Mouse (Mus musculus) liver, embryonic 12.5 days (tissue): ENCODE measurements around the gene Prelid3b. TPM values are rescaled to one million over a fixed set of nuclear protein-coding genes. Genes with fewer than 3 reads are reported as not detected.

Source experiments
- ATAC-seq: fragments of 200-750 bp; cut with Nextera tagmentation; 2 replicates; pipeline ENCODE4 v1.8.0; 2017; ENCODE audit warnings: moderate number of reproducible peaks, mild to moderate bottlenecking, moderate library complexity
- H3K27ac ChIP-seq: fragments of 300-500 bp; sonication (generic); 2 replicates; pipeline ENCODE4 v1.5.1; 2016; ENCODE audit warnings: mild to moderate bottlenecking
- H3K27me3 ChIP-seq: fragments of 300-500 bp; sonication (generic); replicated peaks from 2 replicates; pipeline ENCODE4 v1.6.1; 2016; ENCODE audit warnings: mild to moderate bottlenecking, moderate library complexity
- H3K36me3 ChIP-seq: fragments of 300-500 bp; sonication (generic); 2 replicates; pipeline ENCODE4 v1.6.1; 2016; ENCODE audit warnings: mild to moderate bottlenecking, moderate library complexity
- H3K4me1 ChIP-seq: fragments of 300-500 bp; sonication (generic); 2 replicates; pipeline ENCODE4 v1.6.1; 2016
- H3K4me2 ChIP-seq: fragments of 300-500 bp; sonication (generic); 2 replicates; pipeline ENCODE4 v1.6.1; 2016; ENCODE audit warnings: mild to moderate bottlenecking, moderate library complexity
- H3K4me3 ChIP-seq: fragments of 300-500 bp; sonication (generic); 2 replicates; pipeline ENCODE4 v1.5.1; 2016; ENCODE audit warnings: mild to moderate bottlenecking, moderate library complexity
- H3K9ac ChIP-seq: fragments of 300-500 bp; sonication (generic); 2 replicates; pipeline ENCODE4 v1.6.1; 2016; ENCODE audit warnings: mild to moderate bottlenecking, moderate library complexity
- H3K9me3 ChIP-seq: fragments of 300-500 bp; sonication (generic); replicated peaks from 2 replicates; pipeline ENCODE4 v1.6.1; 2016; ENCODE audit warnings: mild to moderate bottlenecking, moderate library complexity
- WGBS: fragments of 180-500 bp; shearing (Covaris S2); methylation state at CpG from one replicate; pipeline ENCODE4 v1.1.7; 2016; ENCODE audit not compliant: insufficient replicate concordance; 5-methylcytosine and 5-hydroxymethylcytosine counted together
- polyA plus RNA-seq: library from polyadenylated mRNA; unstranded; fragments of >200 nt; fragmentation: Nextera tagmentation; extraction: Ambion mirVana; gene quantifications from 2 replicates; pipeline ENCODE4 v1.2.1, GENCODE M21; 2016

The Prelid3b gene
- polyA plus RNA-seq, 1 experiment from 2014 or later: 113 TPM

GRCm38 (mm10) chr2:174438737-174439449 is 34.0 kb downstream of the Prelid3b start, which contains the start of gene Ctsz:
Gene Ctsz (minus strand): TSS chr2:174439039.
- H3K4me3 ChIP-seq: peak within 1 kb of the TSS; percentile 69
- no peaks in the 10 kb centered on the region; the same call in 1 of the 2 replicates for H3K27me3 ChIP-seq
- H3K4me2 ChIP-seq: peak within 1 kb of the TSS; percentile 95
- H3K27ac ChIP-seq: peak within 1 kb of the TSS; percentile 64
- peak within 1 kb of the TSS; percentile 74 for H3K9ac ChIP-seq
- WGBS: 1% methylated on average over 36 of the region's 38 CpGs
- no peaks in the 10 kb centered on the region for H3K9me3 ChIP-seq
- peaks cover 24% of the 10 kb centered on the region for H3K36me3 ChIP-seq
- peaks cover 51% of the 10 kb centered on the region for H3K4me1 ChIP-seq
- ATAC-seq: peak; percentile 90

- peak overlapping the region; percentile 64 for H3K27ac ChIP-seq
These were observed 34.7 kb downstream of the Prelid3b start for GRCm38 (mm10) chr2:174438181-174438580.

GRCm38 (mm10) chr2:174437697-174437982 is 35.2 kb downstream of the Prelid3b start:
- ATAC-seq: no peak
- H3K27me3 ChIP-seq: no peaks in the 10 kb centered on the region
- H3K9me3 ChIP-seq: no peaks in the 10 kb centered on the region
- H3K9ac ChIP-seq: peak overlapping the region; percentile 74; the same call in 1 of the 2 replicates
- peak overlapping the region; percentile 95 for H3K4me2 ChIP-seq
- 78% methylated on average over 4 of the region's 4 CpGs for WGBS
- H3K4me3 ChIP-seq: peak overlapping the region; percentile 69
- peak overlapping the region; percentile 64 for H3K27ac ChIP-seq
- peaks cover 36% of the 10 kb centered on the region for H3K36me3 ChIP-seq
- peaks cover 49% of the 10 kb centered on the region for H3K4me1 ChIP-seq

More at GRCm38 (mm10) chr2:174438181-174438580, 34.7 kb downstream of the Prelid3b start:
- ATAC-seq: no peak
- WGBS: 66% methylated on average over 11 of the region's 11 CpGs
- H3K27me3 ChIP-seq: no peaks in the 10 kb centered on the region
- H3K4me1 ChIP-seq: peaks cover 49% of the 10 kb centered on the region
- no peaks in the 10 kb centered on the region for H3K9me3 ChIP-seq
- H3K36me3 ChIP-seq: peaks cover 31% of the 10 kb centered on the region
- peak overlapping the region; percentile 95 for H3K4me2 ChIP-seq
- peak overlapping the region; percentile 69 for H3K4me3 ChIP-seq
- peak overlapping the region; percentile 74 for H3K9ac ChIP-seq

GRCm38 (mm10) chr2:174436916-174437696 is 35.8 kb downstream of the Prelid3b start:
- Histone ChIP-seq H3K4me3 (peak overlapping the region; percentile 69; the same call in 1 of the 2 replicates), H3K4me2 (peak overlapping the region; percentile 95), H3K9me3 (no peaks in the 10 kb centered on the region), H3K9ac (0 out of 2 replicates have a peak overlapping the region, but pooled peaks have one; percentile 22), H3K27ac (peak overlapping the region; percentile 64; the same call in 1 of the 2 replicates), H3K27me3 (no peaks in the 10 kb centered on the region), H3K4me1 (peaks cover 49% of the 10 kb centered on the region), H3K36me3 (peaks cover 40% of the 10 kb centered on the region)
- ATAC-seq: no peak
- WGBS: 88% methylated on average over 7 of the region's 7 CpGs

- H3K9me3 ChIP-seq: no peaks in the 10 kb centered on the region
- no peak overlapping the region for H3K27ac ChIP-seq
- no peak for ATAC-seq
- 70% methylated on average over 26 of the region's 26 CpGs for WGBS
- no peak overlapping the region for H3K4me2 ChIP-seq
- H3K4me1 ChIP-seq: peaks cover 46% of the 10 kb centered on the region
- H3K4me3 ChIP-seq: no peak overlapping the region
- H3K36me3 ChIP-seq: peaks cover 43% of the 10 kb centered on the region
- H3K27me3 ChIP-seq: no peaks in the 10 kb centered on the region
- no peak overlapping the region for H3K9ac ChIP-seq
These were observed 36.7 kb downstream of the Prelid3b start for GRCm38 (mm10) chr2:174436076-174436701.

- Histone ChIP-seq H3K36me3 (peaks cover 55% of the 10 kb centered on the region), H3K9me3 (no peaks in the 10 kb centered on the region), H3K9ac (no peak overlapping the region), H3K27me3 (no peaks in the 10 kb centered on the region), H3K4me3 (no peak overlapping the region), H3K4me1 (peaks cover 43% of the 10 kb centered on the region), H3K27ac (no peak overlapping the region), H3K4me2 (no peak overlapping the region)
- ATAC-seq: no peak
- WGBS: 87% methylated on average over 9 of the region's 9 CpGs
These were observed 37.9 kb downstream of the Prelid3b start for GRCm38 (mm10) chr2:174434943-174435342.

GRCm38 (mm10) chr2:174428996-174429591 is 43.8 kb downstream of the Prelid3b start:
- H3K4me3 ChIP-seq: no peak overlapping the region
- no peak for ATAC-seq
- H3K27ac ChIP-seq: no peak overlapping the region
- no peak overlapping the region for H3K9ac ChIP-seq
- no peaks in the 10 kb centered on the region for H3K4me1 ChIP-seq
- 89% methylated on average over 10 of the region's 10 CpGs for WGBS
- H3K36me3 ChIP-seq: peaks cover 88% of the 10 kb centered on the region
- no peaks in the 10 kb centered on the region for H3K9me3 ChIP-seq
- no peak overlapping the region for H3K4me2 ChIP-seq
- no peaks in the 10 kb centered on the region for H3K27me3 ChIP-seq

GRCm38 (mm10) chr2:174428076-174428835 is 44.6 kb downstream of the Prelid3b start:
- H3K4me3 ChIP-seq: no peak overlapping the region
- ATAC-seq: no peak
- 83% methylated on average over 18 of the region's 18 CpGs for WGBS

GRCm38 (mm10) chr2:174426856-174427255 is 46.0 kb downstream of the Prelid3b start:
- Histone ChIP-seq H3K4me2 (no peak overlapping the region), H3K4me1 (no peaks in the 10 kb centered on the region), H3K27ac (no peak overlapping the region), H3K4me3 (no peak overlapping the region), H3K27me3 (no peaks in the 10 kb centered on the region), H3K9ac (no peak overlapping the region), H3K9me3 (no peaks in the 10 kb centered on the region), H3K36me3 (peaks cover 93% of the 10 kb centered on the region)
- 90% methylated on average over 12 of the region's 12 CpGs for WGBS
- 0 out of 2 replicates have a peak, but pooled peaks have one; percentile 13 for ATAC-seq

More at GRCm38 (mm10) chr2:174428076-174428835, 44.6 kb downstream of the Prelid3b start:
- Histone ChIP-seq H3K36me3 (peaks cover 89% of the 10 kb centered on the region), H3K27ac (no peak overlapping the region), H3K9me3 (no peaks in the 10 kb centered on the region), H3K9ac (no peak overlapping the region), H3K4me2 (no peak overlapping the region), H3K4me1 (no peaks in the 10 kb centered on the region), H3K27me3 (no peaks in the 10 kb centered on the region)

GRCm38 (mm10) chr2:174424301-174425085 is 48.4 kb downstream of the Prelid3b start:
- Histone ChIP-seq H3K27ac (no peak overlapping the region), H3K4me3 (no peak overlapping the region), H3K36me3 (peaks cover 100% of the 10 kb centered on the region), H3K4me2 (no peak overlapping the region), H3K9me3 (no peaks in the 10 kb centered on the region), H3K9ac (no peak overlapping the region), H3K27me3 (no peaks in the 10 kb centered on the region), H3K4me1 (no peaks in the 10 kb centered on the region)
- ATAC-seq: no peak
- 89% methylated on average over 11 of the region's 11 CpGs for WGBS
